Mouse (Mus musculus) lung, postnatal 4 days (tissue): ENCODE data around the gene Slc16a14.
"Not testable (repeated sequence)": the region's sequence is repeated elsewhere in the genome, so short reads cannot be mapped to it uniquely, and the experiment has no call there.

Experiments
- DNase-seq, 2 experiments: peaks; one replicate each; pipeline ENCODE4 v3.0.0; 2021

Slc16a14 gene

GRCm38 (mm10) chr1:84934503-84935333 is at the start of gene Slc16a14:
Gene Slc16a14 (minus strand): TSS chr1:84935134.
- peak in 1 of 2 experiments; percentile 17 for DNase-seq

GRCm38 (mm10) chr1:84961779-84962178 is 26.8 kb upstream of the Slc16a14 start:
- DNase-seq, result not testable (repeated sequence)

- not testable (repeated sequence) for DNase-seq
Measured at GRCm38 (mm10) chr1:84957713-84958112, 22.8 kb upstream of the Slc16a14 start.

- DNase-seq, result not testable (repeated sequence)
Measured at GRCm38 (mm10) chr1:84956771-84957170, 21.8 kb upstream of the Slc16a14 start.

GRCm38 (mm10) chr1:84952456-84953181 is 17.7 kb upstream of the Slc16a14 start:
- no peak for DNase-seq

GRCm38 (mm10) chr1:84951566-84951965 is 16.6 kb upstream of the Slc16a14 start:
- peak in 1 of 2 experiments; percentile 2 for DNase-seq

GRCm38 (mm10) chr1:84947390-84947789 is 12.5 kb upstream of the Slc16a14 start:
- DNase-seq, result no peak

- no peak for DNase-seq
Measured at GRCm38 (mm10) chr1:84945950-84946349, 11.0 kb upstream of the Slc16a14 start.

- DNase-seq, result no peak
Measured at GRCm38 (mm10) chr1:84943549-84943948, 8.6 kb upstream of the Slc16a14 start.

- DNase-seq, result no peak
Measured at GRCm38 (mm10) chr1:84942666-84943065, 7.7 kb upstream of the Slc16a14 start.

- no peak for DNase-seq
Measured at GRCm38 (mm10) chr1:84940322-84940721, 5.4 kb upstream of the Slc16a14 start.

GRCm38 (mm10) chr1:84939466-84939865 is 4.5 kb upstream of the Slc16a14 start:
- no peak for DNase-seq

GRCm38 (mm10) chr1:84936716-84937510 is 2.0 kb upstream of the Slc16a14 start:
- DNase-seq, result no peak

- DNase-seq, result peak; percentile 64 to 67
Measured at GRCm38 (mm10) chr1:84935668-84936067, 734 bp upstream of the Slc16a14 start.

GRCm38 (mm10) chr1:84934151-84934502 is 807 bp downstream of the Slc16a14 start:
- no peak for DNase-seq

GRCm38 (mm10) chr1:84933472-84934150 is 1.3 kb downstream of the Slc16a14 start:
- DNase-seq, result peak; percentile 31 to 72

- no peak for DNase-seq
Measured at GRCm38 (mm10) chr1:84925599-84925998, 9.3 kb downstream of the Slc16a14 start.

- DNase-seq, result peak in 1 of 2 experiments; percentile 7
Measured at GRCm38 (mm10) chr1:84924134-84924533, 10.8 kb downstream of the Slc16a14 start.

- no peak for DNase-seq
Measured at GRCm38 (mm10) chr1:84923432-84923831, 11.5 kb downstream of the Slc16a14 start.

GRCm38 (mm10) chr1:84918865-84919264 is 16.1 kb downstream of the Slc16a14 start:
- no peak for DNase-seq

GRCm38 (mm10) chr1:84915010-84915409 is 19.9 kb downstream of the Slc16a14 start:
- no peak for DNase-seq

GRCm38 (mm10) chr1:84912571-84912970 is 22.4 kb downstream of the Slc16a14 start:
- no peak for DNase-seq
